Mouse (Mus musculus) testis, adult 2 months (tissue): ENCODE measurements around the gene Ctf1.

Source experiments
- CTCF ChIP-seq: fragments of 200-500 bp; IDR thresholded peaks from 2 replicates; pipeline ENCODE4 v1.5.1; 2012; ENCODE audit warnings: low read depth, mild to moderate bottlenecking, inconsistent platforms, low read length, moderate library complexity; ENCODE audit not compliant: control insufficient read depth, insufficient read depth, insufficient replicate concordance
- POLR2A ChIP-seq: fragments of 200-500 bp; IDR thresholded peaks from 2 replicates; pipeline ENCODE4 v1.6.1; 2012; ENCODE audit warnings: low read depth, mild to moderate bottlenecking, inconsistent platforms, low read length, moderate library complexity; ENCODE audit not compliant: control insufficient read depth

DNA sequence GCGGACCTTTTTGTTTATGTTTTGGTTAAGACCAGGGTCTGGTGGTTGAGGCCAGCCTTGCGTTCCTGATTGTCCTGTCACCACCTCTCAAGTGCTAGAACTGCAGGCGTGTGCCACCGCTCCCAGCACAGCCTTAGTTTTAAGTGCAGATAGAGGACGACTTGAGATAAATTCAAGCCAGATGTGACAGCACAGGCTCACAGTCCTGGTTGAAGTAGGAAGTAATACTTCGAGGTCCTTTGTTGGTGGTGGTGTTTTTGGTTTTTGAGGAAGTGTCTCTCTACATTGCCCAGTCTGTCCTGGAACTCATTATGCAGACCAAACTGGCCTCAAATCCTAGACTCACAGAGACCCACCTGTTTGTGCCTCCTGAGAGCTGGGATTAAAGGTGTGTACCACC is 47.2 kb downstream of the Ctf1 start:
- TF ChIP-seq CTCF (no peak), POLR2A (no peak)
